In genomic region chr5:65281216-65281615, GRCm38 (mm10) we compare ENCODE assay signal across 25 mouse cellular contexts.
"Had no signal": no experiment of that assay in that cellular context is flagged by ENCODE, and none has a peak within 500 bp of the region (broad histone marks: within the 10 kb centered on the region; RNA-seq: fewer than 3 reads in every experiment).

No protein-coding gene starts in this region.

- DNase-seq: gastrocnemius, adult 2 months; gastrocnemius, postnatal 10 days; gastrocnemius, postnatal 25 days; heart, adult 2 months; heart, postnatal 10 days; heart, postnatal 4 days; kidney, adult 18-20 months; kidney, adult 8-10 months; kidney, postnatal 14 days; kidney, postnatal 36 days; layer of hippocampus, adult 9-11 months; layer of hippocampus, postnatal 36 days had no signal

- H3K4me2 ChIP-seq: heart, embryonic 12.5 days; hindbrain, embryonic 12.5 days; hindbrain, embryonic 15.5 days; intestine, embryonic 15.5 days; limb, embryonic 13.5 days; limb, embryonic 15.5 days; liver, embryonic 12.5 days had no signal

- H3K9me3 ChIP-seq: heart, embryonic 10.5 days; hindbrain, embryonic 10.5 days; hindbrain, embryonic 15.5 days; intestine, embryonic 15.5 days; limb, embryonic 13.5 days; limb, embryonic 15.5 days; liver, embryonic 12.5 days had no signal

- H3K9ac ChIP-seq: heart, embryonic 12.5 days; hindbrain, embryonic 12.5 days; hindbrain, embryonic 15.5 days; intestine, embryonic 15.5 days; limb, embryonic 13.5 days; limb, embryonic 15.5 days; liver, embryonic 12.5 days; liver, embryonic 14.5 days had no signal

- H3K27me3 ChIP-seq: heart, embryonic 12.5 days; hindbrain, embryonic 12.5 days; hindbrain, embryonic 15.5 days; intestine, embryonic 15.5 days; limb, embryonic 13.5 days; limb, embryonic 15.5 days; liver, embryonic 12.5 days had no signal

- H3K27ac ChIP-seq: gastrocnemius, adult 2 months; heart, adult 2 months; heart, embryonic 10.5 days; hindbrain, embryonic 10.5 days; hindbrain, embryonic 12.5 days; hindbrain, embryonic 15.5 days; intestine, embryonic 15.5 days; kidney, postnatal 0 days; limb, embryonic 13.5 days; limb, embryonic 15.5 days; liver, embryonic 12.5 days; liver, embryonic 14.5 days had no signal

- H3K4me1 ChIP-seq: heart, embryonic 10.5 days; heart, embryonic 12.5 days; hindbrain, embryonic 10.5 days; hindbrain, embryonic 12.5 days; intestine, embryonic 15.5 days; limb, embryonic 13.5 days; limb, embryonic 15.5 days; liver, embryonic 12.5 days had no signal

- ATAC-seq: inflammation-experienced regulatory T-cells, adult 6 months; intestine, embryonic 15.5 days; intestine, postnatal 0 days; liver, embryonic 12.5 days had no signal

- H3K4me3 ChIP-seq: gastrocnemius, adult 2 months; heart, adult 2 months; heart, embryonic 10.5 days; heart, embryonic 12.5 days; hindbrain, embryonic 10.5 days; hindbrain, embryonic 12.5 days; hindbrain, embryonic 15.5 days; intestine, embryonic 15.5 days; limb, embryonic 13.5 days; limb, embryonic 15.5 days; liver, embryonic 12.5 days had no signal
